Mouse (Mus musculus): Measurements from ENCODE around the gene Plekho1. TPM values are rescaled to one million over a fixed set of nuclear protein-coding genes. Genes with fewer than 3 reads are reported as not detected.

Gene Plekho1
- polyA plus RNA-seq, 1 experiment from 2014 or later, result 63.3 TPM

Other genes starting within 250 kb of the Plekho1 start
- gene Tars2, start 235.8 kb downstream of the Plekho1 start, polyA plus RNA-seq (2015; fragmentation: Nextera tagmentation; extraction: Ambion mirVana), result 41.3 and 43.3 TPM in 2 replicates
- gene Rprd2, start 177.1 kb downstream of the Plekho1 start, polyA plus RNA-seq (2015; fragmentation: Nextera tagmentation; extraction: Ambion mirVana), result 17.9 and 19.2 TPM in 2 replicates
- 31.6 and 34.7 TPM in 2 replicates for gene Prpf3, start 140.1 kb downstream of the Plekho1 start, polyA plus RNA-seq (2015; fragmentation: Nextera tagmentation; extraction: Ambion mirVana)
- 356 and 374 TPM in 2 replicates for gene Mrps21, start 124.5 kb downstream of the Plekho1 start, polyA plus RNA-seq (2015; fragmentation: Nextera tagmentation; extraction: Ambion mirVana)
- gene Ciart, start 113.8 kb downstream of the Plekho1 start, polyA plus RNA-seq (2015; fragmentation: Nextera tagmentation; extraction: Ambion mirVana), result 3.8 and 4.8 TPM in 2 replicates
- 41.5 and 48.6 TPM in 2 replicates for gene BC028528, start 104.0 kb downstream of the Plekho1 start, polyA plus RNA-seq (2015; fragmentation: Nextera tagmentation; extraction: Ambion mirVana)
- gene Aph1a, start 102.0 kb downstream of the Plekho1 start, polyA plus RNA-seq (2015; fragmentation: Nextera tagmentation; extraction: Ambion mirVana), result 31.1 and 31.8 TPM in 2 replicates
- 73.4 and 78.2 TPM in 2 replicates for gene Car14, start 91.3 kb downstream of the Plekho1 start, polyA plus RNA-seq (2015; fragmentation: Nextera tagmentation; extraction: Ambion mirVana)
- 188 and 233 TPM in 2 replicates for gene Anp32e, start 66.8 kb downstream of the Plekho1 start, polyA plus RNA-seq (2015; fragmentation: Nextera tagmentation; extraction: Ambion mirVana)
- gene Vps45, start 62.5 kb upstream of the Plekho1 start, polyA plus RNA-seq (2015; fragmentation: Nextera tagmentation; extraction: Ambion mirVana), result 34.6 and 39.4 TPM in 2 replicates
- 18.6 and 21.4 TPM in 2 replicates for gene Otud7b, start 108.5 kb upstream of the Plekho1 start, polyA plus RNA-seq (2015; fragmentation: Nextera tagmentation; extraction: Ambion mirVana)
- gene Mtmr11, start 166.0 kb upstream of the Plekho1 start, polyA plus RNA-seq (2015; fragmentation: Nextera tagmentation; extraction: Ambion mirVana), result 8.7 and 9.4 TPM in 2 replicates
- gene Sf3b4, start 176.3 kb upstream of the Plekho1 start, polyA plus RNA-seq (2015; fragmentation: Nextera tagmentation; extraction: Ambion mirVana), result 91.8 and 92.8 TPM in 2 replicates
- gene Sv2a, start 185.2 kb upstream of the Plekho1 start, polyA plus RNA-seq (2015; fragmentation: Nextera tagmentation; extraction: Ambion mirVana), result 11.6 and 13.9 TPM in 2 replicates
- gene Bola1, start 223.7 kb upstream of the Plekho1 start, polyA plus RNA-seq (2015; fragmentation: Nextera tagmentation; extraction: Ambion mirVana), result 40.0 and 43.5 TPM in 2 replicates
- gene Hist2h2ab, start 223.9 kb upstream of the Plekho1 start, polyA plus RNA-seq (2015; fragmentation: Nextera tagmentation; extraction: Ambion mirVana), result not detected in 2 replicates
- 5.0 and 6.4 TPM in 2 replicates for gene Hist2h2ac, start 224.9 kb upstream of the Plekho1 start, polyA plus RNA-seq (2015; fragmentation: Nextera tagmentation; extraction: Ambion mirVana)
- gene Hist2h2be, start 225.1 kb upstream of the Plekho1 start, polyA plus RNA-seq (2015; fragmentation: Nextera tagmentation; extraction: Ambion mirVana), result 7.8 and 9.4 TPM in 2 replicates
- 2.7 and 3.8 TPM in 2 replicates for gene Hist2h3c2, start 243.1 kb upstream of the Plekho1 start, polyA plus RNA-seq (2015; fragmentation: Nextera tagmentation; extraction: Ambion mirVana)
- 37.9 and 41.1 TPM in 2 replicates for gene Hist2h2aa2, start 244.3 kb upstream of the Plekho1 start, polyA plus RNA-seq (2015; fragmentation: Nextera tagmentation; extraction: Ambion mirVana)
- gene Hist2h2aa1, start 249.5 kb upstream of the Plekho1 start, polyA plus RNA-seq (2015; fragmentation: Nextera tagmentation; extraction: Ambion mirVana), result 11.8 and 12.6 TPM in 2 replicates

Data from heart, embryonic 16.5 days (tissue).